Mouse (Mus musculus) central nervous system, embryonic 18 days (tissue): Measurements from ENCODE around the gene Dlgap5. TPM values are rescaled to one million over a fixed set of nuclear protein-coding genes. Genes with fewer than 3 reads are reported as not detected.

Source experiments
- polyA plus RNA-seq: library from polyadenylated mRNA; depleted of rRNA; stranded (reverse); fragments of >200 nt; gene quantifications from 2 replicates; pipeline ENCODE4 v1.2.3, GENCODE M21; 2012; rRNA removed

The Dlgap5 gene
- polyA plus RNA-seq = 6.5 and 6.9 TPM in 2 replicates

DNA sequence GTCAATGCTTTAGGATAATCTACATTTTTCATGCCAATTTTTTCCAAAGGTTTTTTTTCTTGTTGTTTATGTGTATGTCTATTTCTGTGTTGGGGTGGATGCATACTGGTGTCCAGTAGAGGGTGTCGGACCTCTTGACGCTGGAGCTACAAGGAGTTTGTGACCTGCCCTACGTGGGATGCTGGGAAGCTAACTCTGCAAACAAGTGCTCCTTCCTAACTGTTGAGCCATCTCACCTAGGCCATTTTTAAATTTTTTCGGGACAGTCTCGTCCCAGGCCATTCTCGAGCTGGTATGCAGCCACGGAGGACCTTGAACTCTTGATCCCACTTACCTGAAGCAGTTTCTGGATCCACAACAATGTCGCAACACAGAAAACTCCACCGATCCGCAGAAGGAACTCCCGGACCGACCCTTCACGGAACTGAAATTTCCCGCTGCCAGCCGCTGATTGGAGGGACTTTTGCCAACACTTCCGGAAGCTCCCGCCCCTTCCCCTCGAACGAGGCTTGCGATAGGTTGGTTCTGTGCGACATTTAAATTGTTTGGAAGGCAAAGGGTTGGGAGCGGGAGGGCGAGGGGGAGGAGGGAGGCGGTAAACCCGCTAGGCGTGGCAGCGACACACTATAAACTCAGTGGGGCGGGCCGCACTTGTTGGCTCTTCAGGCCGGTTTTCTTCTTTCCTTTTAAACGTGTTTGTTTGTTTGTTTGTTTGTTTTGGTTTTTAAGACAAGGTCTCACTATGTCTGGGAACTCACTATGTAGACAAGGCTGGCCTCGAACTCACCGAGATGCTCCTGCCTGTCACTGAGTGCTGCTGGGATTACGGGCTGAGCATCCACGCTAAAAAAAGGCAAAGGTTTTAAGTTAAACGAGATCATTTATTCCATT is at the start of gene Dlgap5:
Gene Dlgap5, minus strand, starts transcription at position 633 of the 891 bp plus-strand sequence.

DNA sequence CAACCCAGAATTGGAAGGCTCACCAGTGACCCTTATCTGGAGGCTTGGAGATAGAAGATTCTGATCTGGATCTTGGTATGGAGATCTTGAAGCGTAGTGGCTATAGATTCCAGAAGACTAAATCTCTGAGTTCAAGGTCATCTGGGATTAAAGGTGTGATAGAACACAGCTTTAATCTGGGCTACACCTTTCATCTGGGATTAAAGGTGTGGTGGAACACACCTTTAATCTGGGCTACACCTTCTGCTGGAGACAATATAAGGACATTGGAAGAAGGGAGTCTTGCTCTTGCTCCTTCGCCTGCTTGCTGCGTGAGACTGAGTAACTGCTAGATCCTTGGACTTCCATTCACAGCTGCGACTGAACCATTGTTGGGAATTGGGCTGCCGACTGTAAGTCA is 31.9 kb upstream of the Dlgap5 start, which contains the start of gene Fbxo34:
Gene Fbxo34, plus strand, starts transcription at position 301 of the 400 bp plus-strand sequence.

DNA sequence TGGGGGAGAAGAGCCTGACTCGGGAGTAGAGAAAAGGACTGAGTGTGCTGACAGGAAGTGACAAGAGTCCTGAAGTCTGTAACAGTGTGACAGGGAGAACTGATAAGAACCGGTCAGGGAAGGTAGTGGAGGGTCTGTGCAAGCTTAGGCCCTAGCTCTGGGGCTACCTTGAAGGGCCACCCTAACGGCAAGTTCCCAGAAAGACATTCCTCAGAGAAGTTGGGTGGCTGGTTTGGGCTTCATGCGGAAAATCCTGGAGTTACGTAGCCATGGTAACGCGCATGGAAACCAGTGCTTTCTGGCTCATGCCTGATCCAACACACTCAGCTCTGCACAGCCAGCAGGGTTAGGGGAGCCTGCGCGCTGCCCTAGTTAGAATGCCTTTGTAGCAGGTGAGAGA is 50.7 kb downstream of the Dlgap5 start, which contains the start of gene Lgals3:
Gene Lgals3, plus strand, starts transcription at position 291 of the 400 bp plus-strand sequence.

Other genes with a start within 250 kb of the Dlgap5 start
- gene Gch1, start 229.0 kb downstream of the Dlgap5 start, polyA plus RNA-seq = 4.2 and 4.6 TPM in 2 replicates
- gene Wdhd1, start 141.6 kb downstream of the Dlgap5 start, polyA plus RNA-seq = 9.7 and 11.4 TPM in 2 replicates
- gene Socs4, start 141.5 kb downstream of the Dlgap5 start, polyA plus RNA-seq = 5.3 TPM in 2 replicates
- 39.8 and 40.1 TPM in 2 replicates for gene Mapk1ip1l, start 120.1 kb downstream of the Dlgap5 start, polyA plus RNA-seq
- 5.5 and 19.6 TPM in 2 replicates for gene Lgals3, start 50.7 kb downstream of the Dlgap5 start, polyA plus RNA-seq
- 21.4 and 23.3 TPM in 2 replicates for gene Fbxo34, start 32.0 kb upstream of the Dlgap5 start, polyA plus RNA-seq
- gene Atg14, start 152.2 kb upstream of the Dlgap5 start, polyA plus RNA-seq = 14.4 and 15.3 TPM in 2 replicates
- gene Ktn1, start 230.0 kb upstream of the Dlgap5 start, polyA plus RNA-seq = 60.7 and 66.1 TPM in 2 replicates